Mouse (Mus musculus) brain, embryonic 14.5 days (tissue): ENCODE results near the gene Elavl3.

ENCODE experiments used
- CTCF ChIP-seq: fragments of 200-500 bp; IDR thresholded peaks from 2 replicates; pipeline ENCODE4 v1.5.1; 2012; ENCODE audit warnings: inconsistent platforms, mild to moderate bottlenecking, moderate library complexity, borderline replicate concordance; ENCODE audit not compliant: insufficient read depth, insufficient read length; ENCODE audit errors: extremely low read depth
- POLR2A ChIP-seq: fragments of 200-500 bp; IDR thresholded peaks from 2 replicates; pipeline ENCODE4 v1.6.1; 2012; ENCODE audit warnings: mild to moderate bottlenecking, inconsistent platforms, borderline replicate concordance; ENCODE audit not compliant: poor library complexity, insufficient read depth, insufficient read length, severe bottlenecking; ENCODE audit errors: extremely low read depth

DNA sequence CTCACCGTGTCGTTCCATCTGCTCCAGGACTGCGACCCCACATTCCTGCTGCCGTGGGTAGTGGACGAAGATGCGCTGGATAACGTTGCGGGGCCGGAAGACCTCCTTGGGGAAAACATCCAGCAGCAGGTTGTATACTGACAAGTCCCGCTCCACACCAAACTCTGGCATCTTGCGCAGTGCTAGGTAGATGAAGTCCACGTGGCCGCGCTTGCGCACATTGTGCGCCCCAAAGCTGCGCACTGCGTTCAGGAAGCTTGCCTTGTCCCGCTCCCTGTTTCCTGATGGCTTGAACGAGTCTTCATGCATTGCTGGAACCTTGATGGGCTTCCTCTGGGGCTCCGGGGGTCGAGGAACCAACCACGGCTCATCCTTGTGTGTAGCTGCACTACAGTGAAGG lies 24.4 kb upstream of the Elavl3 start:
- TF ChIP-seq CTCF: no peak
- no peak for TF ChIP-seq POLR2A
